Mouse (Mus musculus): ENCODE measurements around the gene Ptrh1.

The Ptrh1 gene

DNA sequence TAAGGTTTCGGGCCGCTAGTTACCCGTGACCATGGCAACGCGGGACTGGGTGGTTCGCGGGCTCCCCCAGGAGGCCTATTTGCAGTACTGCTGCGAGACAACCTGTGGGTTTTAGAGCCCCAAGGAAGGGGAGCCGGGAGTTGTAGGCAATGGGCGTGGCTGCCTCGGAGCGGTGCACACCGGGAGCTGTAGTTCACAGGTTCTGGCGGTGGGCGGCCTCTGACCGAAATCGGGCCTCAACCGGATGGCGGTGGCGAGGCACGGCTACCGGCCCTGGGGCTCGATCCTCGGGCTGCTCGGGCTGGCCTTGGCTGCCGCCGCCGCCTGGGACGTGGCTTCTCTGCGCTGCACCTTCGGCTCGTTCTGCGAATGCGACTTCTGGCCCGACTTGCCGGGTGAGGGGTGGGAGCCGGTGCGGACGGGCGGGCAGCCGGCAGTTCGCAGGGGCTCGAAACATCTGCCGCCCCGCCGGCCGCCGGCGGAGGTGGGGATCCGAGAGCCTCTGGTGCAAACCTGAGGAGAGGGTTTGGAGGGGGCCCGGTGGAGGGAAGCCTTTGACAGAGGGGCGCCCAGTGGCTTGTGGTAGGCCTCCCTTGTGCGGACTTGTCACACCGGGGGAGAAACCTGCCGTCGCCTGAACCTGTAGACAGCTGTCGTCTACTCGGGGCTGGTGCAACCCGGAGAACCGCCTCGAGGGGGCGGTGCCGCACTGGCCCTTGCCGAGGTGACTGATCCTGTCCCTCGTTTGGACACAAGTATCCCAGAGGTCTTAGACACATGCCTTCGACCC lies 18.3 kb upstream of the Ptrh1 start, which contains the start of gene Tor2a:
Gene Tor2a, plus strand, starts transcription at position 179 of the 790 bp plus-strand sequence.
- peak; percentile 99 for DNase-seq

DNA sequence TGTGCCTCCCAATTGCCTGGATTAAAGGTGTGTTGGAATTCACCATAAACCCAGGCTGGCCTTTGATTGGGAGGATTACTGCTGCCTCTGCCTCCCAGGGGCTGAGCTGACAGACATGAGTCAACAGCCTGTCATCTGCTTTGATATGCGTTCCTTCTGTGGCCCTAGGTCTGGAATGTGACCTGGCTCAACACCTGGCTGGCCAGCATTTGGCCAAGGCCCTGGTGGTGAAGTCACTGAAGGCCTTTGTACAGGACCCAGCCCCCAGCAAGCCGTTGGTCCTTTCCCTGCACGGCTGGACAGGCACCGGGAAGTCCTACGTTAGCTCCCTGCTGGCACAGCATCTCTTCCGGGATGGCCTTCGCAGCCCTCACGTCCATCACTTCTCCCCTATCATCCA lies 17.1 kb upstream of the Ptrh1 start:
- no peak for DNase-seq

DNA sequence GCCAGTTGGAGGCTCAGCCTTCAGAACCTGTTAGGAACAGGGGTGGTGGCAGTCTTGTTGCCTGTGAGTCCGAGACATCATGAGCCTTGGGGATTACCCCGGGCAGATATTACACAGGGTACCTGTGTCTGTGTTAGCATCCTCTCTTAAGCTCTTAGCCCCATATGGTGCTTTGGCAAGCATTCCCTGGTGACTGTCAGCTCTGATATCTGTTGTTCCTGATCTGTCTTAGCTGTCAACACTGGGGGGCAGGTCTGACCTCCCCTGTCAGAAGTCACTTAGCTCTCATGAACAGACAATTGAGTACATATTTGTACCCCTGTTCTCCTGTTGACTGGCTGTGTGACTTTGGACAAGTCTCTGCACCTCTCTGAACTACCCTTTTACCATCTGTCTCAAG lies 16.6 kb upstream of the Ptrh1 start:
- no peak for DNase-seq

DNA sequence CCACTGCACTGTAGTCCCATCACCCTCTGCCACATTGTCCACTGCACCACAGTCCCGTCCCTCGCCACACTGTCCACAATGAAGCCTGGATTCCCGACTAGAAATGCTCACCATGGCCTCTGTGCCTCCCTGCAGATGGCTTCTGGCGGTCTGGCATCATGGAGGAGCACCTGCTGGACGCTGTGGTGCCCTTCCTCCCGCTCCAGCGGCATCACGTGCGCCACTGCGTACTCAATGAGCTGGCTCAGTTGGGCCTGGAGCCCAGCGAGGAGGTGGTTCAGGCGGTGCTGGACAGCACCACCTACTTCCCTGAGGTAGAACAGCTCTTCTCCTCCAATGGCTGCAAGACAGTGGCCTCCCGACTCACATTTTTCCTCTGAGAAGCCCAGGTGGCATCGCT lies 14.2 kb upstream of the Ptrh1 start:
- DNase-seq, result no peak

DNA sequence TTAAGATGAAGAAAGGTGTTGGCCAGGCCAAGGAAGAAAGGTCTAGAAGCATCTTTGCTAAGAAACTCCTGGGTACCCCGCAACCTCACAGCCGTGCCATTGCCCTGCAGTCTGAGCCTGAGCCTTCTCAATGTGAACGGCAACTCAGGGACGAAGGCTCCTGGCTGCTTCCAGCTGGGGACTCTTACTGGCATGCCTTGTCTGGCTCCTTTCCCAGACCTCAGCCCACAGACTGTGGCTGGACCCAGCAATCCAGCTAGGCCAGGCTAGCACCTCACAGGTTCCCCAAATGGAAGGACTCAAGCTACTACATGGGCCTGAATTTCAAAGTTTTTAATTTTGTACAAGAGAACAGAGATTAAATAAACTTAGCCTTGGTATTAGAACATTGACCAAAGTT lies 13.7 kb upstream of the Ptrh1 start:
- DNase-seq, result no peak

DNA sequence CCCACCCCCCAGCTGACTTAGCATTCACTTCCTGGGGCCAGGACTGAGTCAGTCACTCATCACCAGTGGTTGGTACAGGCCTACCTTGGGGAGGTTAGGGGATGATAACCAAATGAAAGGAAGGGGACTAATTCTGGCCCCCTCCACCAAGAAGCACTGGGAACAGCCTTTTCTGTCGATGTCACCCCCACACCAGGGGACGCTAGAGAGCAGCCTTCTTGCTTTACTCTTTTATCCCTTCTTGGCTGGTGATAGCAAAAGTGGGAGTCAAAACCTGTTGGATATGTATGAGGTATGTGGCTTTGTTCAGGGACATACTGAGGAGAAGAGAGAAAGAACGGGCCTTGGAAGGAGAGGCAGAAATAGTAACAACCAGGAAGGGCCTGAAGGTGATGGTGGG lies 12.2 kb upstream of the Ptrh1 start:
- no peak for DNase-seq

DNA sequence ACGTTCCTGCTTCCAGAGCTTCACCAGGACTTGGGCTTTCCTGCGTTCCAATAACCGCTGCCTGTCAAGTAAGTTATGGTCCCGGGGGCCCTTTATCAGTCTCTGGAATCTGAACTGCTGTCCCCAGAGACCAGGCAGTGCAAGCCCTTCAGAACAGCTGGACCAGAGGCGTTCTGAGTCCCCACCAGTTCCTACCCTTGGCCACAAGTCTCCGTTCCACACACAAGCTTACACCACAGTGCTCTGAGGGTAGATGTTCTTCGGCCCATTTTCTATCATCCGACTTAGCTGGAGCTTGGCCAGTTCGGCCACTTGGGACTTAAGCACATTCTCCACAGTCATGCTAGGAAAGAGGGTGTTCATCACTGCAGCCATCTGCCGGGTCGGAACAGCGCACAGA lies 8.3 kb upstream of the Ptrh1 start:
- no peak for DNase-seq

DNA sequence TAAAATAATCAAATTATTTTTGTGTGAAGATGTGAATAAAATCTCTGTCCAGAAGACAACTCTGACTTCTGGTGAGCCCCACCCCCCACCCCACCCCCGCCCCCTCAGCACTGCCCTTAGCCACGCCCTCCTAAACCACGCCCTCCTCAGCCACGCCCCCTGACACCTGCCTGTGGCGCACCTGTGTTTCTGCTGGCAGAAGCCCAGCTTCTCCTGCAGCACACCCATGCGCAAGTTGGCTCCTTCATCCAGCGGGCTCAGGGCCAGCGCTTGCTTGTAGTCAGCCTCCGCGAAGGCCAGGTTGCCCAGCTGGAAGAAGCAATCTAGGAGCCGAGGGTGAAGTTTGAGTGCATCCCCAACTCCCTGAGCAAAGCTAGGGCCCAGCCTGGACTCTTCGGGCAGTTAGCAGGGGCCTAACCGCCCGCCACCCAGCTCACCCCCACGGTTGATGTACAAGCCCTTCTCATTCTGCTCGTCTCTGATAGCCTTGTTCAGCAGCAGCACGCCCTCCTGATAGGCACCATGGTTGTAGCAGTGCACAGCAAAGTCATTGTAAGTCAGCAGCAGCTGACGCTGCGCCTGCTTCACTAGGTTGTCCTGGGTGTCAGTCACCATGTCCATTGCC lies 6.8 kb upstream of the Ptrh1 start:
- peak; percentile 70 for DNase-seq

DNA sequence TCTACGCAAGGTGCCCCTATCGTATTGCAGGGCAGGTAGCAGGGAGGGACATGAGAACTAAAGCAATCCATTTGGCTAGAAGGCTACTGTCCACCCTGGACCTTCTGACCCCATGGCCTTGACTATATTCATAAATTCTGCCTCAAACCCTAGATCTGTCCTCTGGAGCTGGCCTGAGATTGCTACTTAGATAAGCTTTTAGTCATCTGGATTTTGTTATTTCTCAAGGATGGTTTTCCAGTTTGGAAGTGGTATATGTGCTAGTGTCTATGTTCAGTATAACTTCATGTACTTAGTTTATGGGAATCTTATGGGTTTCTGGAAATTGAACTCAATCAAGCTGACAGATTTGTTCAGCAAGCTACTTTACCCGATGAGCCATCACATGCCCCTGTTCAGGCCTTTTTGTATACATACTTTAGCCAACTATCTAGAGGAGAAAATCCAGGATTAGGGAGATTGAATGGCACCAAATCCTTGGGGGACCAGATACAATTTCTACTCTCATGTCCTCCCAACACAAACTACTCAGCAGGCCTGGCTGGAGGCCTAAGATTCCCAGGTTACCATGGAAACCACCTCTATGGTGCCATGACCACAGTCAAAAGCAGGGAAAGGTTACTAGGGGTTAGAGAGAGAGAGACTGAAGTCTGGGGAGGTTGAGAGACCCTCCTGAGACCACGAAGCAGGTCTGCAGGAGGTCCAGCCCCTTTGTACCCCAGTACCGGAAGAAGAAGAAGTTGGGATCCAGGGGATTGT lies 6.1 kb upstream of the Ptrh1 start:
- DNase-seq, result no peak

DNA sequence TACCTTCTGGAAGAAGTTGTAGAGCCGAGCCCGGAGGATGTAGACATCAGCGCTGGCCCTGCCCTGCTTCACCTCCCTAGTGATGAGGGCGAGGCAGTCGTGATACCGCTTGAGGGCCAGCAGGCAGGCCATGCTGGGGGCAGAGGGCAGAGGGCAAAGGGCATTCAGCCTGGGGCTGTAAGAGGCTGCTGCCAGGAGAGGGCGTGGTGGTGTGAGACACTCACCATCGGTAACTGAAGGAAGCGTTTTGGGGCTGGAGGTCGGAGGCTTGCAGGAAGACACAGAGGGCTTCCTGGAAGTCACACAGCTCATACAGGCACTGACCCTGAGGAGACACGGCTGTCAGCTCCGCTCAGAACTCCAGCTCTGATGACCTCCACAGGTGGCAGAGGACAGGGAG lies 3.7 kb upstream of the Ptrh1 start:
- DNase-seq, result no peak

DNA sequence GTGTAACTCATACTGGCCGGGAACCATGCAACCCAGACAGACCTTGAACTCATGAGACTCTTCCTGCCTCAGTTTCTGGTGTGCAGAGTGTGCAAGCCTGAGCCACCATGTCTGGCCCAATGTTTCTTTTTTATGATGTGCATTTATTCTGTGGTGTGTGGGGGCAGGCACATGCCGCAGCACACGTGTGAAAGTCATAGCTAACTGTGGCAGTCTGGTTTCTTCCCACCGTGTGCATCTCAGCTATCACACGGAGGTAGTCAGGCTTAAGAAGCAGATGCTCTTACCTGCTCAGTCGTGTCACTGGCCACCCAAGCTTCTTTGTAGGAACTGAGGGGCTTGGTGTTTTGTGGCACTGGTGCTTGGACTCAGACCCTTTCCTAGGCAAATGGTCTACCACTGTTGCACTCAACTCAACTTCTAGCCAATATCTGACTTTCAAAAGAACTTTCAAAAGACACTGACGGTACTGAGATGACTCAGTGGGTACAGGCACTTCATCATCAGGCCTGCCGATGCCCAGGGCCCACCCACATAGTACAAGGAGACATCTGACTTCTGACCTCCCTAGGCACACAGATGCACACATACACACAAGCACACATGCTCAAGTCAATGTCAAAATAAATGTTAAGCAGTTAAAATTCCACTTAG lies 2.8 kb upstream of the Ptrh1 start:
- DNase-seq, result no peak

DNA sequence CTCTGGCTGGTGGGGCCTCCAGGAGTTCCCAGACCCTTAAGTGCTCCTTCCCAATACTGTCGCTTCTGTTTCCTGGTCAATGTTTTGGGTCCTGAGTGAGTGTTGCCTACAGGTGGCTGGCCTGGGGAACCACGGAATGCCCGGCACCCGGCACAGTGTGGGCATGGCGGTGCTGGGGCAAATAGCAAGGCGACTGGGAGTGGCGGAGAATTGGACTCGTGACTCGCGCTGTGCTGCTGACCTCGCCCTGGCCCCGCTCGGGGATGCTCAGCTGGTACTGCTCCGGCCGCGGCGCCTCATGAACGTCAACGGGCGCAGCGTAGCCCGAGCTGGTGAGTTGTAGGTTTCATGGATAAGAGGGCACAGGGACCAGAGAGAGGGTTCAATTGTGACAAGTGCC lies 606 bp downstream of the Ptrh1 start:
- DNase-seq, result no peak

DNA sequence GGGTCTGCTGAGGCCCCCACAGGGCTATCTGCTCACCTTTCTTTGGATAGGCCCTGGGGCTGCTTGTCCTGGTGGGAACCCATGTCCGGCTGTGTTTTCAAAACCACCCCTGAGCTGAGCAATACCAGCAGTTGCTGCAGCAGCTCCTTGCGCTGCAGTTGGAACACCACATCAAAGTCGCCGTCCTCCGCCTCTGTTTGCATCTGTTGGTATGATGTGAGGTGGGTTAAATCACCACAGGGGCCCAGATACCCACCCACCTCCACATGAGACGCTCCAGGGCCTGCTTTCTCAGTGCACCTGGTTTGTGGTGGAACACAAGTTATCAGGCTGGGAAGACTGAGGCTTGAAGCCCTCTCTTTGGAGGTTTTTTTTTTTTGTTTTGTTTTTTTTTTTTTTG lies 2.5 kb downstream of the Ptrh1 start:
- no peak for DNase-seq

DNA sequence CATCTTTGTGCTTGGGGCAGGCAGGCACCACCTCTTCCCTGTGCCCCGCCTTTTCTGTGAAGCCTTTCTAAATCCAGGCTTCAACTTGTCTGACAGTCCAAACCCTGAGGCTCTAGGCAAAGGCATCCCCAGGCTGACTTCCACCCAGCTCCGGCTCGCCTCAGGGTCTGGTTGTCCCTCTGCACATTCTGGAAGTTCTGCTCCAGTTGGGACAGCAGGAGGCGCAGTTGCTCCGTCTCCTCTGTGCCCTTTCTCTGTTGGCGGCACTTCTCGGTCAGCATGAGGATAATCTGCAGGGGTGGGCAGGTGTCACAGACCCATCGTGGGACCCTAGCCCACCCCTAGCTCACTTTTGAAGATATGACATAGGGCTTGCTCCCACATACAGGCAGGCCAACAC lies 3.5 kb downstream of the Ptrh1 start:
- DNase-seq, result peak; percentile 84

DNA sequence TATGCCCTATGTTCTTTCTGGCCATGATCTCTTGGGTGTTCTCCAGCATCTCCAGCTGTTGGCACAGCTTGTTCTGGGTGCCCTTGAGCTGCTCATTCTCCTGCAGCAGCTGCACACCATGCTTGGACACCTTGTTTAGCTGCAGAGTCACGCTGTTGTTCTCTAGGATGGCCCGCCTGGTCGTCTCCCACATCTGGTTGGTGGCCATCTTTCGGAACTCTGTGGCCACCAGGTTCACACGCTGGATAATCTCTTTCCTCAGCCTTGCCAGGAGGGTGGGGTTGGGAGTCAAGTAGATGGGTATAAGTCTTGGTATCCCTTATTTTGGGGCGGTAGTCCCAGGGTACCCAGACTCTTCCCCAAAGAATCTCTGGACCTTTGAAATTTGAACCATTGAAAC lies 4.1 kb downstream of the Ptrh1 start:
- DNase-seq, result no peak

DNA sequence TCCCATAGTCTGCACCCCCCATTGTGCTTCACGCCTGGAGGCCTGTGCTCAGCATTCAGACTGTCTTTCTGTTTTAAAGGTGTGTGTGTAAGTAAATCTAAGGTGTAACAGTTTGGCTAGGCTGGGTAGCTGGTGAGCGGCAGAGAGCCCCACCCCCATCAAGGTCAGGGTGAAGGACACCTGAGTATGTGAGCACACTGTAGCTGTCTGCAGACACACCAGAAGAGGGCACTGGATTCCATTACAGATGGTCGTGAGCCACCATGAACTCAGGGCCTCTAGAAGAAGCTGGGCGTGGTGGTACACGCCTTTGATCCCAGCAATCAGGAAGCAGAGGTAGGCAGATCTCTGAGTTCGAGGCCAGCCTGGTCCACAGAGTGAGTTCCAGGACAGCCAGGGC lies 6.1 kb downstream of the Ptrh1 start:
- no peak for DNase-seq

DNA sequence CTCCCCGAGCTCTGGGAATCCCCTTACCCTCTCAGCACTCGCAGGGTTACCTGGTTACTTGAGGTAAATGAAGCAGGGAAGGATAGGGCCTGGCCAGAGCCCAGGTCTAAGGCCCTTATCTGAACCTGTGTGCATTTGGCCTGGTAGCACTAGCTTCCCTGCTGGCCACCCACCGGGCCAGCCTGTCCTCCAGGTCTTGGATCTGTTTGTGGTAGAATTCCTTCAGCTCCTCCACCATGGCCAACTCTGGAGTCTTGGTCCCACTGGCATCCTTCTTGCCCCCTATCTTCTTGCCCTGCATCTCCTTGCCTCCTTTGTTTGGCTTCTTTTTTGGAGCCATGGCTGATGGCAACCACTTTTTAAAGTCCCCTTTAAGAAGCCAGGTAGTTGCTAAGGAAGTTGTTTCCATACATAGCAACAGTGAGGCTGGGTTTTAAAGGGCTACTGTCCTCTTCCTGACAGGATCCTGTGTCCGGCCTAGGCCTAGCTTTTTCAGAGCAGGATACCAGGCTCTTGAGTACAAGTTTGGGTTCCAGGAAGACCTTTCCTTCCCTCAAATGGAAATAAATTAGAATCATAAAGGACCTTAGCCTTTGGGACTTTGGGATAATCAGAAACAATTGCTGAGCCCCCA lies 8.6 kb downstream of the Ptrh1 start, which contains the start of gene Cfap157:
Gene Cfap157, minus strand, starts transcription at position 381 of the 634 bp plus-strand sequence.
- peak; percentile 64 for DNase-seq

DNA sequence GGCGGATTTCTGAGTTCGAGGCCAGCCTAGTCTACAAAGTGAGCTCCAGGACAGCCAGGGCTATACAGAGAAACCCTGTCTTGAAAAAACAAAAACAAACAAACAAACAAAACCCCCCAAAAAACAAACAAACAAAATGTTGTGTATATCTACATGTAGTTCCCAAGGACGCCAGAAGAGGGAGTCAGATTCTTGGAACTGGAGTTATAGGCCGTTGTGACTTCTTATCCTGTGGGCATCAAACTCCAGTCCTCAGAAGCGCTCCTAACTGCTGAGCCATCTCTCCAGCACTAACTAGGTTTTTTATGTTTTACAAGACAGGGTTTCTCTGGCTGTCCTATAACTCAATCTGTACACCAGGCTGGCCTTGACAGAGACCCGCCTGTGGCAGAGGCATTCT lies 11.6 kb downstream of the Ptrh1 start:
- DNase-seq, result peak; percentile 51

DNA sequence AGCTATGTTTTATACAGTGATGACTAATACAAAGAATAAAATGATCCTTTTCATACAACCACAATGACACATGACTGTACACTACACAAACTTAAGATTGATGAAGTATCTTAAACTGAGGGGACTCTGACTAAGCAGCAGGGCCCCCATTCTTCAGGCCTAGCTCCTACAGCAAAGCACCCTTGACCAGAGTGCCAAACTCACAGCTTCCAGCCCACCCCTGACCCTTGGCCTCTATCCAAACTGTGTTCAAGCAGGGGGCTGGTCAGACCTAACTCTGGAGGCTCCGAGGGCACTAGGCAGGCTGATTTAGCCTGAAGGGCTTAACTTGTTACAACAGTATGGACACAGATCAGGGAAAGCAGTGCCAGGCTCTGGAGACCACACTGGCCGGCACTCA lies 13.0 kb downstream of the Ptrh1 start:
- no peak for DNase-seq

DNA sequence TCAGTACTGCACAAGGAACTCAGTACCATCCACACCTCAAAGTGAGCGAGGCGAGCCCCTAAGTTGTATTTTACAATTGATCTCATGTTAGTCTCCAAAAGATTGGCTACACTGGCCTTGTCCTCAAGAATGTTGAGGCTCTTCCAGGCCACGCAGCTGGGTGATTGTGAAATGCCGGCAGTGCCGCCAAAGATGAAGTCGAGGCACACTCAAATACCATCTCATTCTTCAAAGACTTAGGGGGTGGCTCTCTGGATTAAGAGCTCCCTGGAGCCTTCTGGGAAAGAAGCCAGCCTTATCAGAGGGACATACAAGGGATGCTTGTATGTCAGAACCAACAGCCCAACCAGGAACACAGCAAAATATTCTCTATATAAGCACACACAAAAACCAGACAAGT lies 15.7 kb downstream of the Ptrh1 start:
- peak; percentile 76 for DNase-seq

DNA sequence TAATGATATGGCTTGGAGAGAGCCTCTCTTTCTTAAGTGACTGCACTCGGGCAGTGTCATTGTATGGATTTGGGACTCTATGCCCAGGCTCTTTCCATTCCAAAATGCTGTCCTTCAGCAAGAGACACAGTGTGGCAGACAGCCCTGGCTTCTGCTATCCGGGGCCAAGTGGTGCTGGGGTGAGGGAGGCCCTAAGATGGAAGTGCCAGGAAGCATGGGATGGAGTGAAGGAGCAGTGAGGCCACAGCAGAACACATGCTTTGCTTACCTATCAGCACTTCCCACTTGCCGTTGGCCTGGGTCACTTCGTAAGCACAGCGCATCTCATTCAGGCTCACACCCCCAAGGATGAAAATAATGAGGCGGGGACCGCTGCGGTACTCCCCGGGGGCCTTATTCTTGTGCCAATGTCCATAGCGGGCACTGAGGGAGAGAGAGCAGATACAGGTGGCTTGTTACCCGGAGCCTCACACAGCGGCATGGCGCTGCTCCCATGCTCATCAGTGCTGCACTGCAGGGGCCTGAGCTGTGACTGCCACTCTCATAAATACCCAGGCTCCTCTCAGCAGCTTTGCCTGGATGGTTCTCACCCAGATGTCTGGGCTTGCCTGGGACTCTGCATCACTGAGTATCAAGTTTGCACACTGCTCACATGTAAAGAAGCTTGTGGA lies 20.3 kb downstream of the Ptrh1 start:
- DNase-seq, result no peak

DNA sequence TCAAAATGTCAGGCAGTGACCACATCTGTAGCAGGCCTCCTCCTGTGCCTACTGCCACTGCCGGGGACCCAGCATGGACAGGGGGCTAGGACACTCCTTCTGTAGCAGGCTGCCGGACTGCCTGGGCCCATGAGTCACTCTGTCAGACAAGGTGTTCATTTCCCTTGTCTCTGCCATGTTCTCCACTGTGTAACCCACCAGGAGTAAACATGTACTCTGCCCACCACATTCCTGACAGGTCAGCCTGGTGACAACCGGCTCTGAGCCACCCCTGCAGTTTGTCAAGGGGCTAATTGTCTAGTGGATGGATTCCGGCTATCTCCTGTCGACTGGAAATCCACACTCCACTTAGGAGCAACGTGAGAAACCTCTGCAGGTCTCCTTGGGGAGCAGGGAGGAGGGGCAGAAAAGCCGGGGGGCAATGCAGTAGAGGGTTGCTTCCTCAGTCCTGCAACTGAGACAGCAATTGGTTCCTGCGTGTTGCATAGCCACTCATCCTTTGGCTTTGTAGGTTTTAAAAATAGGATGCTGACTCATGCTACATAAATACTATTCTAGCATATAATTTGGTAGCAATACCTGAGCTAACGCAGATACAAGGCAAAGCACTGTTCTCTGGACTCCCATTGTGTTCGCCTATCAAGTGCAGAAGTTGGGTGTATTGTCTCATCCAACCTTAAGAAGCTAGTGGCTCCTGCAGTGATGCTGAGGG lies 22.8 kb downstream of the Ptrh1 start:
- DNase-seq, result no peak

All from lung, postnatal 10 days (tissue).